Mouse (Mus musculus) embryonic stem cell, embryonic (primary cell): Measurements from ENCODE around the gene Snx29.
"Not testable (repeated sequence)": the region's sequence is repeated elsewhere in the genome, so short reads cannot be mapped to it uniquely, and the experiment has no call there.

Experiments used
- CTCF ChIA-PET, 4 experiments: fragments of 300-600 bp in 2 of 4; fragments of 350-600 bp in 2 of 4; sonication (Branson Sonifier 250); formaldehyde crosslinking; loops; one replicate each; lab custom pipeline; 2022; ENCODE audit warnings: inconsistent platforms in 2 of 4; lab: Charles Lee
- POLR2A ChIA-PET, 4 experiments: fragments of 300-600 bp in 2 of 4; fragments of 350-600 bp in 2 of 4; sonication (Branson Sonifier 250); formaldehyde crosslinking; loops; one replicate each; lab custom pipeline; 2022; ENCODE audit warnings: antibody characterized with exemption in 4 of 4, inconsistent platforms in 1 of 4; lab: Charles Lee

The Snx29 gene

DNA sequence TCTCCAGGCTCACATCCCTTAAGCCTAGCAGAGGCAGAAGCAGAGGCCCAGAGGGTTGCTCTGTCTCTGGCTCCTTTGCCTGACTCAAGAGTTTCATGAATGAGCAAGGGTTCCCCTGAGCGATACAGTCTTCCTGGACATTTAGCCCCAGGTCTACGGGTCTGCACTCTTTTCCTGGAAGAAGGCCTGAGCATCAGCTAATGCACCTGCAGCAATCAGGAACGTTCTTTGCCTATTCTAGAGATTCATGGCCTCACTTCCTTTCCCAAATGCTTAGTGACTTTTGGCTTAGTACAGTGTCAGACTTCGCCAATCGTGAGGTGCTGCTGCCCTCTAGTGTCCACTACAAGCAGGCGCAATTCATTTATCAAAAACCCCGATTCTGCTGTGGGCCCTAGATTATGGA lies 95.5 kb downstream of the Snx29 start:
- ChIA-PET CTCF (interaction anchor here (0.6 to 2.7 kb wide), 12 partner anchors 9 to 210 kb away, joined by 3 to 20 read pairs (median 4); partner anchors contain the start of gene Snx29 (in 1 of the 4)), POLR2A (interaction anchor here in 3 of 4 experiments (0.9 to 1.3 kb wide), 6 partner anchors 29 to 179 kb away, joined by 3 to 5 read pairs (median 3); partner anchors contain the start of gene Snx29 (in 2 of the 3))

DNA sequence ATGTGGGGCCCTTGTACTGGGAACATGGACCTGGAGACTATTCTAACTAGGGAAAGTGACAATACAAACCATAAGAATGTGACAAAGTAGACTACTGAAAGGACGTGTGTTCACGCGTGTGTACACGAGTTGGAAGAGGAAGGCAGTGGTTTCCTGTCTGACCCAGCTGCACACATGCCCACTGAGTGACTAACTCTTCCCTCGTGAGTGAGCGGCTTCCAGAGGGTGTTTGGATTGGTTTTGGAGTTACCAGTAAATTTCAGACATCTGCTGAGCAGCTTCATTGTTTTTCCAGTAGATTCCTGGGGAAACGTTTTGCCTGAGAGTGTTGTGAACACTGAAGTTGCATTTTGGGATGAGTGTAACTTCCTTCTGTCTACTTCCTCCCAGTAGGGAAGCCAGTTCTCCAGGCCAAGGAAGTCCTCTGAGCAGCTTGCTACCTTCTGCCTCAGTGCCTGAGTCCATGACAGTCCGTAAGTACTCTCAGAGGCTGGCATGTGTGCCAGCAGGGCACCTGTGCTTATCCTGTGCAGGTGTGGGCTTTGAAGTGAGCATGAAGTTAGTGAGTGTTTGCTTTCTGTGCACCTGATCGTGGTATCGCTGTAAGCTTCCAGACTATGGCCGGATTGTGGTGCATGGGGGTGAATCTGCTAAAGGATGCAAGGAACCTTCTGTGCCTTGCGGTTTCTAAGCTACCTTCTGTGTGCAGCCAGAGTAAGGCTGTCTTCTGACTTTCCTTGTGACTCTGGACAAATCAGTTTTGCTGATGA lies 97.8 kb downstream of the Snx29 start:
- ChIA-PET POLR2A (no interaction called here), CTCF (no interaction called here)

DNA sequence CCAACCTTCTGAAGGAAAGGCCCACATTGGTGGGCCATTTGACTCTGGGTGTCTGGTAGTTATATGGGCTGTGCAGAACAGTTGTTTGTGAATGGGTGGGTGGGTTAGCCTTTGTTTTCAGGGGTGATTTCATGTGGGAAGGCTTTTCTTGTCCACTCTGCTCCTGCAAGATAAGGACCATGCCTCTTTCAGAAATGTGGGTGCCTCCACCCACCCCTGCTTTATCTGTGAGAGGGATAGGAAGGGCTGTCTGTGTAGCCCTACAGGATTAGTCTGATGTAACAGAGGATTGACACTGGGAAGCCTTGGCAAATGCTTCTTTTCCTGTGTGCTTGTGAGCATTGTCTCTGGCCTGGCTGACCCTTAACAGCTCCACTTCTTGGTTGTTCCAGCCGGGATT lies 99.5 kb downstream of the Snx29 start:
- ChIA-PET CTCF (interaction anchor here in 1 of 4 experiments (1.0 kb wide), 1 partner anchor 248 kb away, joined by 4 read pairs; no protein-coding TSS in a partner anchor), POLR2A (no interaction called here)

- ChIA-PET POLR2A (no interaction called here), CTCF (interaction anchor here in 3 of 4 experiments (1.0 to 1.2 kb wide), 3 partner anchors 19 to 248 kb away, joined by 3 to 4 read pairs (median 4); no protein-coding TSS in a partner anchor)
Measured at GRCm38 (mm10) chr16:11422889-11423610, 100.3 kb downstream of the Snx29 start.

DNA sequence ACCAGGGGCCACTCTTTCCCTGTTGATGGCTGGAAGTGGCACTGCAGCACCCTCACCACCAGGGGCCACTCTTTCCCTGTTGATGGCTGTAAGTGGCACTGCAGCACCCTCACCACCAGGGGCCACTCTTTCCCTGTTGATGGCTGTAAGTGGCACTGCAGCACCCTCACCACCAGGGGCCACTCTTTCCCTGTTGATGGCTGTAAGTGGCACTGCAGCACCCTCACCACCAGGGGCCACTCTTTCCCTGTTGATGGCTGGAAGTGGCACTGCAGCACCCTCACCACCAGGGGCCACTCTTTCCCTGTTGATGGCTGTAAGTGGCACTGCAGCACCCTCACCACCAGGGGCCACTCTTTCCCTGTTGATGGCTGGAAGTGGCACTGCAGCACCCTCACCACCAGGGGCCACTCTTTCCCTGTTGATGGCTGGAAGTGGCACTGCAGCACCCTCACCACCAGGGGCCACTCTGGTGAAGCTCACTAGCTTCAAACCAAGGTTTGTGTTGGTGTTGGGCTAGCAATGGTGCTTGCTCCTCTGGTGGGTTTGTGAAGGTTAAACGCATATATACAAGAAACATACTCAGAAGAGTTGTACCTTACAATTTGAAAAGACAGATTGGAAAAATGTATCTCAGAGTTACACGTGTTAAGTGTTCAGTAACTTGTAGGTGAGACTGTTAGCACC lies 101.0 kb downstream of the Snx29 start:
- CTCF ChIA-PET, result interaction anchor here in 3 of 4 experiments (0.5 to 1.2 kb wide), 5 partner anchors 17 to 580 kb away, joined by 3 to 5 read pairs (median 3); no protein-coding TSS in a partner anchor
- POLR2A ChIA-PET, result not testable (repeated sequence)

- ChIA-PET POLR2A (no interaction called here), CTCF (interaction anchor here (0.5 to 1.2 kb wide), 6 partner anchors 16 to 580 kb away, joined by 3 to 5 read pairs (median 3); no protein-coding TSS in a partner anchor)
Measured at GRCm38 (mm10) chr16:11424568-11425145, 101.9 kb downstream of the Snx29 start.

- POLR2A ChIA-PET, result no interaction called here
- CTCF ChIA-PET, result no interaction called here
Measured at GRCm38 (mm10) chr16:11425279-11425678, 102.6 kb downstream of the Snx29 start.

DNA sequence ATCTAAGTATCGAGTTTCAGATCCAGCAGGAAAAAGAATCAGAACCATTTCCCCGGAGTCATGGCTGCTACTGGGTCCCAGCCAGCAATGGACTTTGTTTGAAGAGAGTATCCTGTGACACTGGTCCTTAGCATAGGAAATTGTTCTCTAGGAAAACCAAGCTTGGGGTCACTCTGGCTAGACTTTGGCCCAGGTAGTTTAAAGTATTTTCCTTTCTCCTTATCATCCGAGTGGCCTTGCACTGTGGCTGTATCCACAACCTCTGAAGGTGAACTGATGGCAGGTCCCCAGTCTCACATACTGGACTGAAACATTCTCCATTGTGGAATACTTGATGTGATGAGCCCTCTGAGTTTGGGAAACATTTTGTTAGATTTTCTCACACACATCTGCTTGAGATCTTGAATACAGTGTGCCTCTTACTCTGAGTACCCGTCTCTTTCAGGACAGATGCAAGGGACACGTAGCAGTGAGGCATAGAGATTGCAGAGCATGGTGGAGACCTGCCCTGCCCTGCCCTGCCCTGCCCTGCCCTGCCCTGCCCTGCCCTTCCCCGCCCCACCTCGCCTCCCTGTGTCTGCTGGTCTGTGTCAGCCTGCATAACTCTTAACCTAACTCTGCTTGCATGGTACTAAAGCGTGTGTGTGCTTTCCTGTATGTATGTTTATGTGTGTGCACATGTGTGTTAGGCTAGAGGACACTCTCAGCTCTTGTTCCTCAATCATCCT lies 104.3 kb downstream of the Snx29 start:
- POLR2A ChIA-PET, result interaction anchor here in 2 of 4 experiments (0.7 to 1.8 kb wide), 4 partner anchors 11 to 402 kb away, joined by 3 to 8 read pairs (median 3); partner anchors contain the start of gene Snx29 (in 1 of the 2)
- CTCF ChIA-PET, result no interaction called here

- POLR2A ChIA-PET, result interaction anchor here in 1 of 4 experiments (1.1 kb wide), 1 partner anchor 15 kb away, joined by 3 read pairs; no protein-coding TSS in a partner anchor
- CTCF ChIA-PET, result interaction anchor here in 1 of 4 experiments (0.6 kb wide), 1 partner anchor 155 kb away, joined by 3 read pairs; no protein-coding TSS in a partner anchor
Measured at GRCm38 (mm10) chr16:11429784-11430183, 107.1 kb downstream of the Snx29 start.

DNA sequence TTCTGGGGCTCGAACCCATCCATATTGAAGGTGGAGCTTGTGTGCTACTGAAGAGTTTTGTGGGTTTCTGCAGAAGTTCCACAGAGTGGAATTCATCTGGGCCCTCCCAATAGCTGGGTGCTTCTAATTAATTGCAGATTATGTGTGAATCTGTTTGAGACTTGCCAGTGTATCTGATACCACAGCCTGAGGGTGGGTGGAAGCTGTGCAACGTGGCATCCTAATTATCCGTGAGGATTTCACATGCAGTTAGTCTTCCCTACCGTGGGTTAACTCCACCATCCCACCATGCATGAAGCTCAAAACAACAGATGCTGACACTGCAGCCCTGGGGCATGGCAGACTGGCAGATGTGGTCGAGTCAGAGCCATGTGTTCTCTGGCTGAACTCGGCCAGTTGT lies 107.8 kb downstream of the Snx29 start:
- ChIA-PET CTCF (interaction anchor here in 1 of 4 experiments (0.6 kb wide), 1 partner anchor 190 kb away, joined by 3 read pairs; no protein-coding TSS in a partner anchor), POLR2A (interaction anchor here in 1 of 4 experiments (0.9 to 2.1 kb wide), 3 partner anchors 9 to 14 kb away, joined by 3 to 5 read pairs (median 3); no protein-coding TSS in a partner anchor)

GRCm38 (mm10) chr16:11433779-11434178 lies 111.1 kb downstream of the Snx29 start:
- ChIA-PET CTCF (interaction anchor here in 1 of 4 experiments (0.7 kb wide), 1 partner anchor 23 kb away, joined by 3 read pairs; no protein-coding TSS in a partner anchor), POLR2A (no interaction called here)

- CTCF ChIA-PET, result no interaction called here
- POLR2A ChIA-PET, result interaction anchor here in 2 of 4 experiments (0.6 to 2.8 kb wide), 7 partner anchors 9 to 495 kb away, joined by 3 to 8 read pairs (median 3); partner anchors contain the start of gene Snx29 (in 1 of the 2)
Measured at GRCm38 (mm10) chr16:11437641-11438040, 114.9 kb downstream of the Snx29 start.

GRCm38 (mm10) chr16:11439417-11439816 lies 116.7 kb downstream of the Snx29 start:
- CTCF ChIA-PET, result no interaction called here
- POLR2A ChIA-PET, result interaction anchor here in 3 of 4 experiments (0.6 to 2.8 kb wide), 9 partner anchors 8 to 362 kb away, joined by 3 to 10 read pairs (median 5); no protein-coding TSS in a partner anchor

DNA sequence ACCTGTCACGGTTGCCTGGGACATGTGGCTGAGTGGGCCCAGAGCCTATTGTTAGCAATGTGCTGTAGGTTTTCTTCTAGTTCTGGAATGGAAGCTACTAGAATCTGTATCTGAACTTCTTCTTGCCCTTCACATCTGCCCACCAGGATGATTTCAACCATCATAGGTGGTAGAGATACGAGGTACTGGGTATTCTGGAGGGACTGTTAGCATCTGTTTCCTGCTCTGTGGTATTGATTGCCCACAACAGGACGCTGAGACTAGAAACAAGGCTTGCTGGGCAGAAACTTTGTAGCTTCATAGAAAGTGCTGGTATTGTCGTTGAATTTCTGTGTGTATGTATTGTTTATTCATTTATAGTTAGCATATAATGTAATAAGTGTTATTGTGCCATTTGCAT lies 118.9 kb downstream of the Snx29 start:
- CTCF ChIA-PET, result interaction anchor here in 1 of 4 experiments (0.6 kb wide), 1 partner anchor 18 kb away, joined by 3 read pairs; no protein-coding TSS in a partner anchor
- POLR2A ChIA-PET, result interaction anchor here in 2 of 4 experiments (0.7 to 1.7 kb wide), 2 partner anchors 10 to 333 kb away, joined by 5 to 8 read pairs; no protein-coding TSS in a partner anchor

DNA sequence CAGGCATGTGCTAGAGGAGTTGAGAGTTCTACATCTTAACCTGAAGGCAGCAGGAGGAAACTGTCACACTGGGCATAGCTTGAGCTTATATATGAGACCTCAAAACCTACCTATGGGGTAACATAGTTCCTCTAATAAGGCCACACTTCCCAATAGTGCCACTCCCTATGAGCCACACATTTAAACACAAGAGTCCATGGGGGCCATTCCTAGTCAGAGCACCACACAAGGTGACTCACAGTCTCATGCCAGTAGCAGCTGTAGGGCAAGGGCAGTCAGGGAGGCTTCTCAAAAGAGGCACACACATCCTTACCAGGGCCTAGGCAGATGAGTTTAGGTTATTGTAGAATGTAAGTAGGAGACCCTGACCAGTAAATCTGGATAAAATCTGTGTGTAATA lies 119.8 kb downstream of the Snx29 start:
- ChIA-PET POLR2A (interaction anchor here in 1 of 4 experiments (2.2 kb wide), 1 partner anchor 14 kb away, joined by 6 read pairs; no protein-coding TSS in a partner anchor), CTCF (interaction anchor here in 1 of 4 experiments (0.5 kb wide), 1 partner anchor 160 kb away, joined by 3 read pairs; no protein-coding TSS in a partner anchor)

DNA sequence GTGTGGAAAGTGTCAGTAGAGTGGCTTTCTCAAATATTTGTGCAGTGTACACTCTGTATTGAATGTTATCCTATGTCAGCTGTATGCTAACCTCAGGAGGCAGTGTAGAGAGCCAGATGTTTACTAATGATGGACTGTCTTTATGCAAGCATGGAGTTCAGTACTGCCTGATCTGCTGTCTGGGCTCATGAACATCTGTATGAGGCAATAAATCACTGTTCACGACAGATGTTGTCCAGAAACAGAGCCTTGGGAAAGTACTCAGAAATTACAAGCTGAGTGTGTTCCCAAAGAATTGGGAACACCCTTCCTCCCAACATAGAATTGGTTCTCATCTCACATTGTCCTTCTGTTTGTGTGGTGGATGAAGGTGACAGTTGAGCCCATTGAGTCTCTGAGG lies 121.9 kb downstream of the Snx29 start:
- CTCF ChIA-PET, result no interaction called here
- POLR2A ChIA-PET, result interaction anchor here in 1 of 4 experiments (1.6 to 2.2 kb wide), 2 partner anchors 12 to 14 kb away, joined by 3 to 6 read pairs; no protein-coding TSS in a partner anchor

- ChIA-PET CTCF (no interaction called here), POLR2A (no interaction called here)
Measured at GRCm38 (mm10) chr16:11446977-11447376, 124.3 kb downstream of the Snx29 start.
